Mouse (Mus musculus): Measurements from ENCODE around the gene Zbtb8a. TPM values are rescaled to one million over a fixed set of nuclear protein-coding genes. Genes with fewer than 3 reads are reported as not detected.
"Not testable (repeated sequence)": the region's sequence is repeated elsewhere in the genome, so short reads cannot be mapped to it uniquely, and the experiment has no call there.

Gene Zbtb8a
- 10 to 100 TPM; 10.1 to 10.7 TPM for total RNA-seq (2021)
- long read RNA-seq, experiment 1, transcript Zbtb8a-201 (5 exons, 2,321 nt) = major isoform, 12 of 21 reads
- long read RNA-seq, experiment 1, partial matches to known transcripts = 6 of 21 reads
- long read RNA-seq, experiment 1, other reads (novel, unspliced or antisense) = 3 of 21 reads
- long read RNA-seq, experiment 2, transcript Zbtb8a-201 (5 exons, 2,321 nt) = major isoform, 11 of 12 reads
- long read RNA-seq, experiment 2, partial matches to known transcripts = 0 of 12 reads
- long read RNA-seq, experiment 2, other reads (novel, unspliced or antisense) = 1 of 12 reads

DNA sequence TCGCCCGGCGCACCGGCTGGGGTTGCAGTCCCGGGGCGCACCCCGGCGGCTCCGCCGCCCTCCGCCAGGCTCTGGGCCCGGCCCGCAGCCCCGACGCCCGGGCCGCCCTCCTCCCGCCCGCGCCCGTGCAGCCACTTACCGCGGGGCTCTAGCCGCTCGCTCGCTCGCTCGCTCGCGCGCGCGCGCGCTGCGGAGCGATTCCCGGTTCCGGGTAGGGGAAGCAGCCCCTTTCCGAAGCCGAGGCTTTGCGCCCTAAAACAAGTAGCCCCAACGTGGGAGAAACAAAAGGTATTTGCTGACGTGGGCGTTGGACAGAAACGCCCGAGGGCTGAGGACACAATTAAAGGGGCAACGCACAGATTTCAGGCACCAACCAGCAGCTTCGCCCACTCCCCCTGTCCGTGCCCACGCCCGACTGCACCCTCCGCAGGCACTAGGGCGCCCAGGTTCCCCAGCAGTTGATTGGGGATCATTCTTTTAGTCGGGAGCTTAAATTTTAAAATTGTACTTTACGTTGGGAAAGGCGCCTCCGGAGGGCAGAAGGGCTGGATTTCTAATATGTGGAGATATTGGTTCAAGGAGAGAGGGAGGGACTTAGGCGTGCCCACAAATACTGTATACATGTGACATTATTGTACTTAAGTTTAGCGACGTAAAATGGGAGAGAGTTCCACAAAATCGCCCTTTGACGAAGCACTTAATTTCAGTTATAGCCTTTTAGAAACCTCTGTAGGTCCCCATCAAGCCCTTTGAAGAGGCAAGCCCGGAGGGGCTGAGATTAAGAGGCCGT is at the start of gene Zbtb8a:
Gene Zbtb8a, minus strand, starts transcription at position 516 of the 790 bp plus-strand sequence.
- peak; percentile 68 for DNase-seq

DNA sequence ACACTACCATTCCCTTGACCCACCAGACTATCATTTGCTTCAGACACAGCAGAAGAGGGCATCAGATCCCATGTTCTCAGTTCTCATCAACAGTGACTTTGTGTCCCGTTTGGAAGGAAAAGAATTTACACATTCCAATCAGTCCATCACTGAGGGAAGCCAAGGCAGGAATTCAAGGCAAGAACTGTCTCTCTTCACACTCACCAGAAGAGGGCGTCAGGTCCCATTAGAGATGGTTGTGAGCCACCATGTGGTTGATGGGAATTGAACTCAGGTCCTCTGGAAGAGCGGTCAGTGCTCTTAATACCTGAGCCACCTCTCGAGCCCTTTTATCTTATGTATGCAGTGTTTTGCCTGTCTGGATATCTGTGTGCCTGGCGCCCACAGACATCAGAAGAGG is 40.4 kb upstream of the Zbtb8a start:
- no peak for DNase-seq

DNA sequence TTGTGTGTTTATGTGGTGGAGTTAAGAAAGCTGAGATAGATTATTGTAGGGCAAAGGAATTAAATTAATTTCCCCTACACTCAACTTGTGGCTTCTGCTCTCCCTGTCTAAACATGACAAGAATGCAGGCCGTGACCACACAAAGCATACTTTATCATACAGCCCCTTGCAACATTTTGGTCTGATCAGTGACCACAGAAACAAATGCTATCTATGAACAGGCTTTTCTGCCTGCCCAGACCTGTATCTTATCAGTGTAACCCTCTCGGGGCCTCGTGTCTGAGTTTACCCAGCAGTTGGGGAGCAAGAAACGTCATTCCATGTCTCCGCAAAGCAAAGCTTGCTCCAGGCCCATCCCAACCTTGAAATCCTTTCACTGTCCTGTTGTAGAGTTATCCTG is 38.6 kb upstream of the Zbtb8a start:
- DNase-seq = no peak

DNA sequence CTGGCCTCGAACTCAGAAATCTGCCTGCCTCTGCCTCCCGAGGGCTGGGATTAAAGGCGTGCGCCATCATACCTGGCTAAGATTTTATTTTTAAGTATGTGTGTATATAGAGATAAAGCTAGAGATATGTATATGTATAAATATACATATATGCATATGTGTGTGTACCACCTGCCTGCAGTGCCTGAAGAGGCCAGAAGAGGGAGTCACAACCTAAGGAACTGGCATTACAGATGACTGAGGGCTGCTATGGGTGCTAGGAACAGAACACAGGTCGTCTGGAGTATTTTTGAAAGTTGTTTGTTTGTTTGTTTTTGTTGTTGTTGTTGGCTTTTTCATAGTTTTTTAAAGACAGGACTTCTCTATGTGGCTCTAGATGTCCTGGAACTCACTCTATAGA is 38.0 kb upstream of the Zbtb8a start:
- DNase-seq = no peak

DNA sequence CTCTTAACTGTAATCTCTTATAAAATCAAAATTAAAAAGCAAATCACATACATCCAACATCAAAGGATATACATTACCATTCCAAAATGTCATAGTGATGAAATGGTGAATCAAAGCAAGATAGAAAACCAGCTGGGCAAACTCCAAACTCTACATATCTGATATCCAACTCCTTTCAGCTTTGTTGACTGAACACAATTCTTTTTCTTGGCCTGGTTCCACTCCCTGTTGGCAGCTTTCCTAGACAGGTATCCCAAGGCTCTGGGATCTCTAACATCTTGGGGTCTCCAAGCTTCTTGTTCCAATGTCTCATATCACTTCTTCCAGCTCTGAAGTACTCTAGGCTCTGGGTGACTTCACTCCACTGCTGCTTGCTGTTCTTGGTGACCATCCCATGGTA is 33.1 kb upstream of the Zbtb8a start:
- DNase-seq = no peak

DNA sequence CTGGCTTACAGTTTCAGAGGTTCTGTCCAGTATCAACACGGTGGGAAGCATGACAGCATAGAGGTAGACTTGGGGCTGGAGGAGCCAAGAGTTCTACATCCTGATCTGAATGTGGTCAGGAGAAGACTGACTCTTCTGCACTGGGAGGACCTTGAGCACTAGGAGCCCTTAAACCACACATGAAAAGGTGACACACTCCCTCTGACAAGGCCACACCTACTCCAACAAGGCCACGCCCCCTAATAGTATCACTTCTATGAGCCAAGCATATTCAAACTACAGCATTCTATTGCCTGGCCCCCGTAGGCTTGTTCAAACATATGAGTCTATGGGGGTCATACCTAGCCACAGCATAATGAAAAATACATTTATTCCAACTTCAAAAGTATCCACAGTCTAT is 32.6 kb upstream of the Zbtb8a start:
- DNase-seq = not testable (repeated sequence)

DNA sequence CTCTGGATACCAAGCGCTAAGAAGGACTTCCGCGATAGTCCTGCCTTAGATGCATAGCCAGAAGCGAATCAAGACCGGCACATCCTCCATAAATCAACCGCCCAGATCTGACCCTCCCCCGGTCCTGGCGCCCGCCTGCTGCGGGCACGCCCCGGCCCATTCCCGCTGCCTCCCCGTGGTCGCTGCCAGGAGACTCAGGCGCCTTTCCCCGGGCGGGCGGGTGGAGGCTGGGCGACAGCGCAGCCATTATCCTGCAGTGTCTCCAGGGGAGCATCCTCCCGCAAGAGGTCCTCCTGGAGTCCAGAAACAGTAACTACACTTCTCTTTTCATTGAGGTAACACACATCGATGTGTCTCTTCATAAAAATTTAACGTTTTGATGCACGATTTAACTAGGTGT is 28.5 kb upstream of the Zbtb8a start:
- DNase-seq = peak; percentile 83

DNA sequence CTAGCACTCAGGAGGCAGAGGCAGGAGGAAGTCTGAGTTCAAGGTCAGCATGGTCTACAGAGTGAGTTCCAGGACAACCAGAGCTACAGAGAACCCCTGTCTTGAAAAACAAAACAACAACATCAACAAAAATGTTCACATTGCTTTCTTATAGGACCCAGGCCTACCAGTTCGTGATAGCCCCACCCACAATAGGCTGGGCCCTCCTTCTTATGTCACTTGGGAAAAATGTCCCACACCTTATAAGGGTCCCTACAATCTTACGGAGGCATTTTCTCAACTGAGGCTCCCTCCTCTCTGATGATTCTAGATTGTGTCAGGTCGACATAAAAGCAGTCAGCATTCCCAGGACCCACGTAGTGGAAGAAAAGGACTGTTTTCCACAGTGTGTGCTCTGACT is 21.9 kb upstream of the Zbtb8a start:
- no peak for DNase-seq

DNA sequence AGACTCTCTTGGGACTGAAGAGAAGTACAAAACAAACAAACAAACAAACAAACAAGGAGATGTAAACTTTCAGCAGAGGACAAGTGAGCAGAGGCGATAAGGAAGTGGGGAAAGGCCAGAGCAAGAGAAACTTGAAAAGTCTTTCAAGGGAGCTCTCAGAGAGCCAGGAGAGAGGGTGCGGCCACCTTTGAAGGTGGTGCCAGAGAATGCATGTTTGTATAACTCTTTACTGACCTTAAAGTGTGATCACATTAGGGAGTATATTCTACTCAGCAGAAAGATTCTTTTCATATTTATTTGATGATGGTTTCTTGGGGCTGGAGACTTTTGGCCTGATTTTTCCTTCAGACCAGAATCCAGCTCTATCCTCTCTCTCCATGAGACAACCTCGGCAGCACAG is 19.0 kb upstream of the Zbtb8a start:
- DNase-seq = no peak

DNA sequence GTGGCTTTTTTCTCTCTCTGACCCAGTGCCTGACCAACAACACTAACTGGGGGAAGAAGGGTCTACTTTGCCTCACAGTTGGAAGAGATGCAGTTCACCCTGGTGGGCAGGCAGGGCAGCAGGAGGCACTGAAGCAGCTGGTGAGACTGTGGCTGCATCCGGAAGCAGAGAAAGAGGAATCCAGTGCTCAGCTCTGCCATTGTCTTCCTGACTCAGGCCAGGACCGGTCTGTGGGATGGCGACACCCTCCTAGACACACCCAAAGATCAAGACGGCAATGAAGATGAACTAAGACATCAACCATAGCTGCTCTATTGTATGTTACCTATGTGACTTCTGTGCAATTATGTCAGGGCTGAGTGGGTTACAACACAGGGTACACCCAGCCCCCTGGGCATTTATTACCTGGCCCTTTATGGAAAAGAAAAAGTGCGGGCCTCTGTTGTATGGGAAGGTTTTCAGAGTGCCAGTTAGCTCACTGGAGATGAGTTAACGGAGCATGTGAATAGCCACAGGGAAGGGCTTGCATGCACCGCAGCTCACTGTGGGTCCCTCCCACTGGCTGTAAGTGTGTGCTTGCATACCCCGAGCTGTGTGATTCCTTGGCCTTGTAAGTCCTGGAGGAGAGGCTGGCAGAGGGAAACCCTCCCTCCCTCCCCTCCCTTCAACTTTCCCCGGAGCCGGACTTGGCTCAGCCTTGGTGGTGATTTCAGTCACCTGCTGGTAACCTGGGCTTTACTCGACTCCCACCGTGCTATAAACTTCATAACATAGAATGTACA is 16.4 kb upstream of the Zbtb8a start:
- DNase-seq = no peak

DNA sequence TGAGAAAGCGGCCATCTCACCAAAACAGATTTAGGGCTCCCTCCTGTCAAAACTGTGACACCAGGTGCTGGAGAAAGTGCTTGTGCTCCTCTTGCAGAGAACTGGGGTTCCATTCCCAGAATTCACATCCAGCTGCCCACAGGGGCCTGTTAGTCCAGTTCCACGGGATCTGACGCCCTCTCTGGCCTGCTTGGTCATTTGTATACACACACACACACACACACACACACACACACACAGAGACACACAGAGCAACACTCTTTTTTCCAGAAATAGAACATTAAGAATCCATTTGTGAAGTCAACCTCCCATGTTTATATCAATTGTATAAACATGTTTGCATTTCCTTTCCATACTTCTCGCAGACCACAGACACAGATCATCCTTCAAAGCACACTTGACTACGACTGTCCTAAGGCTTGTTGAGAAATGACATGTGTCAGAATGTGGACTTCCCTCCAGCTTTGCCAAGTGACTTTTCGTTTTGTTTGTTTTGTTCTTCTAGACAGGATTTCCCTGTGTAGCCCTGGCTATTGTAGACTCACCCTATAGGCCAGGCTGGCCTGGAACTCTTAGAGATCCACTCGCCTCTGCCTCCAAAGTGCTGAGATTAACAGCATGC is 13.1 kb upstream of the Zbtb8a start:
- DNase-seq = no peak

DNA sequence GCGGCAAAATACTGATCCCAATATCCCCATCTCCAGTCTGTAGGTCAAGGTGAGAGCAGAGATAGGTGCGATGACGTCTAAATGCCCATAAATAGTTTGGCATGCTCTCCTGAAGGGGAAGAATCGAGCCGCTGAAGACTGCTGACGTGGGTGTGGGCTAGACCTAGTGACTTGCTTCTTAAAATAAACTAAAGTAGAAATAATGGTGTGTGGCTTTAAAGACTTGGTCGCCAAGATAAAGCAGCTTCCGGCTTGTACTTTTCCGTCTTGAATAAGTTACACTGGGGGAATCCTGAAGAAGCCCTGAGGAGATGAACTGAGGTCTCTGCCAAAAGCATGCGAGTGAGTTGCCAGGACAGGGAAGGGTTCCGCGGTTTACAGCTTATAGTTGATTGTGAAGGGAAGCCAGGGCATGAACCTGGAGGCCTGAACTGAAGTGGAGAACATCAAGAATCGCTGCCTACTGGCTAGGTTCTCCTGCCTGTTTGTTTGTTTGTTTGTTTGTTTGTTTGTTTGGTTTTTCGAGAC is 12.4 kb upstream of the Zbtb8a start:
- DNase-seq = peak; percentile 27

DNA sequence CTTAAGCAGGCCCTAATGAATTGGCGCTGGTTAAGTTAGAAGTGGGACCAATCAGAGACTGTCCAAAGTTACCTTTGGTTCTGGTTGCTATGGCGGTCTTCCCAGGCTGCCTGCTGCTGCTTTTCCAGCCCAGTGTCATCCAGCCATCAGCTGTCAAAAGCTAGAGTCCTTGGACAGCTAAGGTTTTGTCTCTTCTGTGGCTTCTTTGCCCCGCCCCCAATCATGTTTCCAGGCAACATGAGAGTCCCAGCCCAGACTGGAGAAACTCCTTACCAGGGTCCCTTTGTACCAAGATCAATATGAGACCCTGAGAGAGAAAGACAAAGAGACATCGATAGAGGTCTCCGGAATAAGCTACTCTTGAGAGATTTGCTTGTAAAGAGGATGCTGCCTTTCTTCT is 10.5 kb upstream of the Zbtb8a start:
- no peak for DNase-seq

DNA sequence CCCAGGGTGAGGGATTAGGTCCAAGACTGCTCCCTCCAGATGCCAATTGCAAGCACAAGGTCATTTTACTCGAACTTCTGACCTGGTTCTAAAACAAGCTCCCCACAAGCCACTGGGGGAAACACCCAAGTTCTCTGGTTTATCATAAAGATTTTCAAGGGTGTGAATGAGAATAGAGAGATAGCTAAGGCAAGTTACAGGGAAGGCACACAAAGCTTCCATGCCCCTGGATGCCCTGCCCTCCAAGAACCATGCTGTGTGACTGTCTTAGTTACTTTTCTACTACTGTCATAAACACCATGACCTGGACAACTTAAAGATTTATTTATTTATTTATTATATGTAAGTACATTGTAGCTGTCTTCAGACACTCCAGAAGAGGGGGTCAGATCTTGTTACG is 9.1 kb upstream of the Zbtb8a start:
- no peak for DNase-seq

DNA sequence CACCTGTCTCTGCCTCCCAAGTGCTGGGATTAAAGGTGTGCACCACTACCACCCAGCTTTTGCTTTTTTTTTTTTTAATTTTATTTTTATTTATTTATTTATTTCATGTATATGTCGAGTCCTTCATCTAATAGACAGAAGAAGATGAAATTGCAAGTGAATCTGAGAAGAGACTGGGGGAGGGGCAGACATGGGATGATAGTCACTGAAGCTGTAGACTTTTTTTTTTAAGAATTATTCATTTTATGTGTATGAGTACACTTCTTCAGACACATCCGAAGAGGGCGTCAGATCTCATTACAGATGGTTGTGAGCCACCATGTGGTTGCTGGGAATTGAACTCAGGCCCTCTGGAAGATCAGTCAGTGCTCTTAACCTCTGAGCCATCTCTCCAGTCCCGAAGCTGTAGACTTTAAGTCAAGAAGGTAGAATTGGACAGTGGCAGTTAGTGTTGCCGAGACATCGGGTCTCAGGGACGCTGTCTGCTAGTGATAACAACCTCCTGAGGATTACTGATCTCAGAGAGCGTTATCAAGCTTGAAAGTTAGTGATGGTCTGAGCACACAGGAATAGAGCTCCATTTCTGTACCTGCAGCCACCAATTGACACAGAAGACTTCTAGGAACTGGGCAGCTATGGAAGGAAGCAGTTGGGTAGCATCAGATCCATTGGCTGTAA is 8.5 kb upstream of the Zbtb8a start:
- DNase-seq = no peak

DNA sequence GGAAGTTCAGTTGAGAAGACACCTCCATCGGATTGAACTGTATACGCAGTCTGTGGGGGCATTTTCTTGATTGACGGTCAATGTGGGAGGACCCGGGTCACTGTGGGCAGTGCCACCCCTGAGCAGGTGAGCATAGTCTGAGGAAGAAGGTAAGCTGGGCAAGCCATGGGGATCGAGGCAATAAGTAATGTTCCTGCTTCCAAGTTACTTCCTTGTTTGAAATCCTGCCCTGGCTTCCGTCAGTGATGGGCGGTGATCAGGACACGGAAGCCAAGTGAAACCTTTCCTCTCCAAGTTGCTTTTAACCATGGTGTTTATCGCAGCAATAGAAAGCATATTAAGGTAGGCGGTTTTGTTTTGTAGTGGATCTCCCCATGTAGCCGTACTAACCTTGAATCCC is 7.8 kb upstream of the Zbtb8a start:
- no peak for DNase-seq

DNA sequence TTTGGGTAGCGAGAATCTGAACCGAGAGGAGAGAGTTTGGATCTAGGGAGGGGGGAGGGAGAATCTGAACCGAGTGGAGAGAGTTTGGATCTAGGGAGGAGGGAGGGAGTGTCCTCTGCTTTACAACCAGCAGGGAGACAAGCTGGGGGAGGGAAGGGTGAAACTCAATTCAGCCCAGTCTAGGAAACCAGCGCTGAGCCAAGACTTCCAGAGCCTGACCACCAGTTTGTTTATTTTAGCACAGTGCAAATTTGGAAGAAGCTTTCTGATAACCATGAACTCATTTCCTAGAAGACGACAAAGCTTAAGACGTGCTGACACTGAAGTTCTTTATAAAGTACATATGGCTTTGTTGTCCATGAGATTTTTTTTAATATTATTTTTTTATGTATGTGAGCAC is 6.5 kb upstream of the Zbtb8a start:
- DNase-seq = no peak

DNA sequence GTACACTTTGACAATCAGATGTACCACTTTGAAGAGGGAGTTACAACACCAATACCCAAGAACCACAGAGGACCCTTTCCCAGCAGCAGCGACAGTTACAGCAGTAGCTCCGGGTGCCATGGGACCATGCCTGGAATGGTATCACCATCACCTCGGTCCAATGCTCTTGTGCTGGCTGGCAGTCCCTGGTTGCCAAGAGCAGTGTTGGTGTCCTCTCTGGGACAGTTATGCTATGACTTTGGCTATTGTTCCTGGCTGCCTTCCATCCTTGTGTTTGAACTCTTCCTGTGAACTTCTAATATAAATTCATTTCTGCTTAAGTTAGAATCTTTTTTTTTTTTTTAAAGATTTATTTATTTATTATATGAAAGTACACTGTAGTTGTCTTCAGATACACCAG is 5.7 kb upstream of the Zbtb8a start:
- DNase-seq = peak; percentile 39

DNA sequence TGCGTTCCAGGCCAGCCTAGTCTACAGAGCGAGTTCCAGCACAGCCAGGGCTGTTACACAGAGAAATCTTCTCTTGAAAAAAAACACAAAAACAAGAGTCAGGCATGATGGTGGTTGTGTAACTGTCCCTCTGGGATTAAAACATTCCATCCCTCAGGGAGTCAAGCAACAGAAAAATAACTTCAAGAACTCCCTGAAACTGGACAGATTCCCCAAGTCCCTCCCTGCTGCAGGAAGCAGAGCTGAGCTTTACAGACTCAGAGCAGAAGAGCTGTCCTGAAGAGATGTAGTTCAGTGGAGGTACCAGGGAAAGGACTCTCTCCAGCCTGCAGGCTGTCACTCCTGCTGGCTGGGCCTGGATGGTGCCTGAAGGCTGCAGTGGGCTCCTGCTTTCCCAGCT is 4.6 kb upstream of the Zbtb8a start:
- peak; percentile 42 for DNase-seq

DNA sequence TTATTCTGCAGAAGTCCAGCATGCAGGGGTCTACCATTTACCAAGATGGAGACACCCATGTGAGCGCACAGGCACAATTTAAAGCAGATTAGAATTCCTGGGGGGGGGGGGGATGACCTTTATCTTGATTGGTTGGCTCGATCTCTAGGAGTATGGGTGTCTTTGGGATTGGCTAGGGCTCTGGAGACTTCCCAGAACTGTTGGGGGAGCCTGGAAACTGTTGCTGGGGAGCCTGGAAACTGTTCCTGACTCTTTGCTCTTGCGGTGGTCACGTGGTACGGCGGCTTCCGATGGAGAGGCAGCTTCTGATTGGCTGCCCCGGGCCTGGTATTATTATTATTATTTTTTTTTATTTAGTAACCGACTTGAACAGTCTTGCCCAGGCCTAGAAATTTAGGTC is 4.1 kb upstream of the Zbtb8a start:
- no peak for DNase-seq

DNA sequence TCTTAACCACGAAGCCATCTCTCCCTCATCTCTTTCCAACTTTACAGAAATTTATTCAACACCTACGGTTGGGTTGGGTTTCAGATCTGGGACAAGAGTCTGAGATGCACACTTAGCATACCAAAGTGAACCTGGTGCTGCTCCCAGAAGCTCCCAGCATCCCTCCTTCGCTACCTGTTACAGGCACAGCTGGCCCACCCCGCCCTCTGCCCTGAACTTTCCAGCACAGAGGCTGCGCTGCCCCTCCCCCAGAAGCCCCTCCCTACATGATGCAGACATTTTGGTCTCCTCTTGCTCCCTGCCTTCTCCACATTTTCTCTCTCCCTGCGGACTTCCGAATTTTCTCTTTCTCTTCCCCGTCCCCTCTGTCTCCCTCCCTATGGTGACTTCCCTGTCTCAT is 3.2 kb upstream of the Zbtb8a start:
- DNase-seq = no peak

DNA sequence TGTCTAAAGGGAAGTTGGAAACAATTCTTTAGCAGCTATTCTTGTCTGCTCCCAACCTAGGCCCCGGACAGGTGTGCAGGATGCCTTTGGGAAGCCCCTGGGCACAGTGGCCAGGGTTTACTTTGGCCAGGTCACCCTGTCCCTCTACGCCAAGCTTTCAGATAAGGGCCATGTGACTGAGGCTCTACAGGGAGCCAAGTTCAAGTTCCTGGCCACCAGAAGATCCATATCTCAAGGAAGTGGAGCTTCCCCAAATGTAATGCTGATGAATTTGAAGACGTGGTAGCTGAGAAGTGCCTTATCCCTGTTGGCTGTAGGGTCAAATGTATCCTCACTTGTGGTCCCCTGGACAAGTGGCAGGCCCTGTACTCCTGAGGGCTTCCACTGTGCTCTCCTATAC is 1.9 kb upstream of the Zbtb8a start:
- no peak for DNase-seq
